Mouse (Mus musculus) liver, postnatal 0 days (tissue): ENCODE data around the gene Klhl26. TPM values are rescaled to one million over a fixed set of nuclear protein-coding genes. Genes with fewer than 3 reads are reported as not detected.
A peak's percentile ranks its signal among the peaks of the same experiment; 100 is the strongest.

Experiments
- ATAC-seq: fragments of 200-750 bp; cut with Nextera tagmentation; 2 replicates; pipeline ENCODE4 v1.8.0; 2017; ENCODE audit warnings: mild to moderate bottlenecking, moderate library complexity
- DNase-seq: peaks from one replicate; pipeline ENCODE4 v3.0.0-alpha.2; 2016
- H3K27ac ChIP-seq: fragments of 300-500 bp; sonication (generic); 2 replicates; pipeline ENCODE4 v1.5.1; 2014; ENCODE audit warnings: antibody characterized with exemption, moderate library complexity, mild to moderate bottlenecking, low read depth
- H3K27me3 ChIP-seq: fragments of 300-500 bp; sonication (generic); 2 replicates; pipeline ENCODE4 v1.6.1; 2014; ENCODE audit warnings: low read length, control low read depth, mixed read lengths; ENCODE audit not compliant: insufficient read depth
- H3K36me3 ChIP-seq: fragments of 300-500 bp; sonication (generic); replicated peaks from 2 replicates; pipeline ENCODE4 v1.6.1; 2014; ENCODE audit warnings: mild to moderate bottlenecking, control low read depth, low read length, moderate library complexity, mixed read lengths; ENCODE audit not compliant: insufficient read depth
- H3K4me1 ChIP-seq: fragments of 300-500 bp; sonication (generic); 2 replicates; pipeline ENCODE4 v1.6.1; 2014; ENCODE audit warnings: antibody characterized with exemption, mild to moderate bottlenecking, control low read depth; ENCODE audit not compliant: insufficient read depth
- H3K4me2 ChIP-seq: fragments of 300-500 bp; sonication (generic); 2 replicates; pipeline ENCODE4 v1.6.1; 2014; ENCODE audit warnings: low read depth, mild to moderate bottlenecking, low read length, moderate library complexity, mixed read lengths
- H3K4me3 ChIP-seq: fragments of 300-500 bp; sonication (generic); 2 replicates; pipeline ENCODE4 v1.5.1; 2014; ENCODE audit warnings: low read depth, low read length
- H3K9ac ChIP-seq: fragments of 300-500 bp; sonication (generic); replicated peaks from 2 replicates; pipeline ENCODE4 v1.6.1; 2014; ENCODE audit warnings: mild to moderate bottlenecking, moderate library complexity
- H3K9me3 ChIP-seq: fragments of 300-500 bp; sonication (generic); 2 replicates; pipeline ENCODE4 v1.6.1; 2016; ENCODE audit warnings: mild to moderate bottlenecking, control low read depth, low read length, mixed read lengths
- CTCF ChIP-seq: sonication (generic); IDR thresholded peaks from 2 replicates; pipeline ENCODE4 v1.5.1; 2016; ENCODE audit warnings: antibody characterized with exemption, low read depth
- EP300 ChIP-seq: IDR thresholded peaks from 2 replicates; pipeline ENCODE4 v1.6.1; 2016; ENCODE audit warnings: antibody characterized with exemption, low read depth, mild to moderate bottlenecking
- WGBS: fragments of 180-500 bp; shearing (Covaris S2); extraction: QIAGEN DNeasy Blood & Tissue Kit; methylation state at CpG from one replicate; pipeline ENCODE4 v1.1.7; 2014; ENCODE audit not compliant: insufficient replicate concordance; 5-methylcytosine and 5-hydroxymethylcytosine counted together
- polyA plus RNA-seq: library from polyadenylated mRNA; unstranded; fragments of >200 nt; fragmentation: Nextera tagmentation; extraction: Ambion mirVana; gene quantifications from 2 replicates; pipeline ENCODE4 v1.2.1, GENCODE M21; 2015

Gene Klhl26
- polyA plus RNA-seq, 1 experiment from 2014 or later, result 5.4 TPM

DNA sequence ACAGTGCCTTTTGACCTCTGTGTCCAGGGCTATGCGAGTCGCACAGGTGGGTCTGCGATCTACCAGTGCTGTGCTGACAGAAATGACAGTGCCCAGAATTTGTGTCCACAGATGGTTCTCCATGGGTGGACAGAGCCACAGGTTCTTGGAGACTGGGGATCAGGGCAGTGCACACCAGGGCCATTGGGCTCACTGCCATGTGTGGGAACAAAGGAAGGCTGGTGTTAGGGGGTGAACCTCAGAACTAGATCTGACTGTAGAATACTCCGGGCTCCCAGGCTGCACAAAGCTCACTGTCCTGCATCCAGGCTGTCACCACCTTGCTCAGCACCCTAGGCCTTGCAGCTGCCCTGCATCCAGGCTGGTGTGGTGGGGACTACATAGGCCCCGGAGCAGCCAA is 66.5 kb downstream of the Klhl26 start:
- no peak for DNase-seq
- TF ChIP-seq CTCF (no peak), EP300 (no peak)
- peaks cover 9% of the 10 kb centered on the region for H3K4me1 ChIP-seq
- WGBS, result 82% methylated on average over 5 of the region's 5 CpGs
- no peak overlapping the region for H3K27ac ChIP-seq
- ATAC-seq, result no peak
- no peaks in the 10 kb centered on the region for H3K9me3 ChIP-seq
- H3K4me2 ChIP-seq, result no peak overlapping the region
- no peak overlapping the region for H3K9ac ChIP-seq
- no peaks in the 10 kb centered on the region for H3K36me3 ChIP-seq
- H3K4me3 ChIP-seq, result no peak overlapping the region
- no peaks in the 10 kb centered on the region for H3K27me3 ChIP-seq

DNA sequence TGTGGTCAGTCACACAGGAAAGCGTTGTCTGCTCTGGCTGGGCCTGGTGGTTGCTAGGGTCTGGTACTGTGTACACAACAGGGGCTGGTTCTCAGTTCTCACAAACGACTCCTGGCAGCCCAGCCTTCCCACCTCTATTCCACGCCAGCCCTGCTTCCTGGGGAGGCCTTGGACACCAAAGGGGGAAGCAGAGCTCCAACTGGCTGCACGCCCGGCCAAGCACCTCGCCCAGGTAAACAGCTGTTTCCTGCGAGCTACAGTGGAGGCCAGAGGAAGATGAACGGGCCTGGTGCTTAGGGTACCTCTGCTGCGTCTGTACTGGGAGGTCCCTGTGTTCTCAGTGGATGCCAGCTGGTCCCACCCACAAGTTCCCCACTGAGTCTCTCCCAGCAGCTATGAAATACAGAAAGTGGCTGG is 67.3 kb downstream of the Klhl26 start:
- Histone ChIP-seq H3K27me3 (no peaks in the 10 kb centered on the region), H3K4me1 (peaks cover 7% of the 10 kb centered on the region), H3K9ac (no peak overlapping the region), H3K36me3 (0 out of 2 replicates have a peak, but pooled peaks cover 1% of the 10 kb centered on the region), H3K4me3 (no peak overlapping the region), H3K9me3 (no peaks in the 10 kb centered on the region), H3K27ac (no peak overlapping the region), H3K4me2 (no peak overlapping the region)
- no peak for DNase-seq
- WGBS, result 48% methylated on average over 9 of the region's 9 CpGs
- TF ChIP-seq EP300 (no peak), CTCF (no peak)
- ATAC-seq, result no peak

DNA sequence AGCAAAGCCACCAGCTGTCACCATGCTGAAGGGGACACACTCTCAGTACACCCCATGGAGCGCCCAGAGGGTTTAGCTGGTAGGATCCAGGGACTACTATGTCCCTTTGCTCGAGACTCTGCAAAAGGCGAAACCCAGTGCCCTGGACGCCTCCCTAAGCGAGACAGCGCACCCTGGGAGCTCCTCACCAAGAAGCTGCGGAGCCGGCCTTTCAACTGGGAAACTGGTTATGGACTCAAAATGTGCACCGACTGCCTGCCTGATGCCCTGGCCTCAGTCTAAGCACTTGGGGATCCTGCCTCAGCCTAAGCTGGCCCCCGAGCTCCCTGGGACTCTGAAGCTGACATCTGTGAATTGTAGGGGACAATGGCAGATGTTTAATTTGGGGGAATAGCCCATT is 67.7 kb downstream of the Klhl26 start:
- TF ChIP-seq CTCF (no peak), EP300 (no peak)
- no peaks in the 10 kb centered on the region for H3K9me3 ChIP-seq
- H3K4me1 ChIP-seq, result peaks cover 6% of the 10 kb centered on the region
- ATAC-seq (no peak), DNase-seq (no peak)
- no peak overlapping the region for H3K4me3 ChIP-seq
- whole genome bisulfite sequencing, result 84% methylated on average over 10 of the region's 10 CpGs
- H3K27ac ChIP-seq, result no peak overlapping the region
- H3K4me2 ChIP-seq, result no peak overlapping the region
- H3K36me3 ChIP-seq, result 0 out of 2 replicates have a peak, but pooled peaks cover 3% of the 10 kb centered on the region
- H3K9ac ChIP-seq, result no peak overlapping the region
- H3K27me3 ChIP-seq, result no peaks in the 10 kb centered on the region

DNA sequence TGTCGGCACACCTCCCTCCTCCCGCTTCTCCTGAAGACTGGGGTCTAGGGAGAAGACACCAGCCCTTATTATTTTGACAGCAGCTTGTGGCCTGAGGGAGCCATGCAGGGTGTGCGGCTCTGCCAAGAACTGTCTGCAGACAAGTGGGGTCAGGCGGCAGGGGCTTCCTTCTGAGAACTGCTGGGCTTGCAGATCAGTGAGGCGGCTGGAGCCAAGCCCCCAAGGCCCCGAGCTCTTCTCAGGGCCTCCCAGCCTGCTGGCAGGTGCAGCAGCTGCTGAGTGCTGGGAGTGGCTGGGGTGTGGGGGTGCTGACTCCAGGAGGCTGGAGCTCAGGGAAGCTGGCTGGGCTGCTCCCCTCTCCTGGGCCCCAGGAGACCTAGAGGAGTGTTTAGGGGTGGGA is 68.5 kb downstream of the Klhl26 start:
- Histone ChIP-seq H3K4me1 (peaks cover 1% of the 10 kb centered on the region; the same call in 1 of the 2 replicates), H3K9ac (no peak overlapping the region), H3K4me3 (no peak overlapping the region), H3K4me2 (no peak overlapping the region), H3K36me3 (0 out of 2 replicates have a peak, but pooled peaks cover 3% of the 10 kb centered on the region), H3K27ac (no peak overlapping the region), H3K27me3 (no peaks in the 10 kb centered on the region), H3K9me3 (no peaks in the 10 kb centered on the region)
- ATAC-seq (no peak), DNase-seq (no peak)
- no peak for TF ChIP-seq EP300
- TF ChIP-seq CTCF, result no peak
- WGBS, result 77% methylated on average over 6 of the region's 6 CpGs

DNA sequence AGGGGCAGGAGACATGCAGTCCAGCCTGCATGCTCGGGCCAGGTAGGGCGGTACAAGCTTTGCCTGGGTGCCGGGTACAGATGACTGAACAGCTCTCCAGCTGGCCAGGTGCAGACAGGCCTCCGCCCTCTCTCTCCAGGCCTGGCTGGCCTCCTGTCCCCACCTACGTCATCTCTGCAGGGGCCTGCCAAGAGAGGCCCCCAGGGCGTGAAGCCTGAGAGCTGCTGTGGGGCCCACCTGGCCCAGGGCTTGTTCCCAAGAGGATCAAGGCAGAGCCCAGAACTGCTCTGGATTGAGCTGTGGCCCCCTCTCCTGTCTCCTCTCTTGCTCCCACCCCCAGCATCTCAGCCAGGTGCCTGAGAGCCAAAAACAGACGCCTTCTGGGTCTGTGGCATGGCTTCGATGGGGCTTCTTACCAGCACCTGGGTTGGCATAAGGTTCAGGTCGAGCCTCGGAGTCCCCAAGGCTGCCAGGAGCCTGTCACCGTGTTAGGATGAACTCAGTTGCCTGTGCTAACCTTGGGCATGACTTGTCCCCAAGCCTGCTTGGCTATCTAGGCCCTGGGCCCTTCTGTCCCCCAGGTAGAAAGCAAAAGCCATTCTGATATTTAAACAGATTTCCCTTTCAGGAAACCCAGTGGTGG is 70.2 kb downstream of the Klhl26 start:
- WGBS, result 77% methylated on average over 11 of the region's 11 CpGs
- Histone ChIP-seq H3K27ac (no peak overlapping the region), H3K27me3 (no peaks in the 10 kb centered on the region), H3K9me3 (no peaks in the 10 kb centered on the region), H3K9ac (no peak overlapping the region), H3K4me1 (no peaks in the 10 kb centered on the region), H3K36me3 (0 out of 2 replicates have a peak, but pooled peaks cover 3% of the 10 kb centered on the region), H3K4me2 (no peak overlapping the region), H3K4me3 (no peak overlapping the region)
- TF ChIP-seq CTCF, result no peak
- TF ChIP-seq EP300, result no peak
- ATAC-seq, result no peak
- no peak for DNase-seq

DNA sequence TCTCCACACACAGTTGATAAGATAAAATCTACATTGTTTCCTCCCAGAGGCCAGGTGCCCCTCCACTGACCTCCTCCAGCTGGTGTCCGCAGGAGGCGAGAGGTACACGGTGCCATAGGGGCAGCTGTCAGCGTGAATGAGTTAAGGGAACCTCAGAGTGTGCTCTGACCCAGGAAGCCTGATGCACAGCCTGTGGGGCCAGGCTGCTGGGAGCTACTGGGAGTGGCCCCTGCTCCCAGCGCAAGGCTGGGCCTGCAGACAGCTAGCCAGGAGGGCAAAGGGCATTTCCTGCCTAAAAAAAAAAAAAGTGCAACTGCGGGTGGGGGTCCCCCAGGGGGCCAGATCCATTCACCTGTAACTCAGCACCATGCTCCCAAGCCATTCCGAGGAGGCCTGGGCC is 71.6 kb downstream of the Klhl26 start:
- DNase-seq, result no peak
- H3K36me3 ChIP-seq, result 0 out of 2 replicates have a peak, but pooled peaks cover 3% of the 10 kb centered on the region
- H3K27ac ChIP-seq, result no peak overlapping the region
- no peak for ATAC-seq
- H3K27me3 ChIP-seq, result no peaks in the 10 kb centered on the region
- H3K4me3 ChIP-seq, result no peak overlapping the region
- WGBS, result 57% methylated on average over 7 of the region's 7 CpGs
- H3K4me2 ChIP-seq, result no peak overlapping the region
- no peak for TF ChIP-seq CTCF
- no peak for TF ChIP-seq EP300
- no peaks in the 10 kb centered on the region for H3K4me1 ChIP-seq
- no peaks in the 10 kb centered on the region for H3K9me3 ChIP-seq
- H3K9ac ChIP-seq, result no peak overlapping the region

DNA sequence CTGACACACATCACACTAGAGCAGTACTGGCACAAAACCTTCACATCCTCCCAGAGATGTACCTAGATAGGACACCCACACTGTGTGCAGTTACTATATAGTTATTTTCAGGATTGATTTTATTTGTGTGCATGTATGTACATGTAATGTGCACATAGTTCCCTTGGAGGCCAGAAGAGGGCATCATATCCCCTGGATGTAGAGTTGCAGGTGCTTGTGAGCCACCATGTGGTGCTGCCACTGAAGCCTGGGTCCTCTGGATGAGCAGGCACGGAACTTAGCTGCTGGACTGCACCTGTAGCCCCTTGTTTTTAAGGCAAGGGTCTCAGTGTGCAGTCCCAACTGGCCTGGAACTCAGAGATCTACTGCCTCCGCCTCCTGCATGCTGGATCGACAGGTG is 72.6 kb downstream of the Klhl26 start:
- Histone ChIP-seq H3K36me3 (0 out of 2 replicates have a peak, but pooled peaks cover 3% of the 10 kb centered on the region), H3K4me1 (no peaks in the 10 kb centered on the region), H3K9ac (no peak overlapping the region), H3K27ac (no peak overlapping the region), H3K9me3 (no peaks in the 10 kb centered on the region), H3K27me3 (no peaks in the 10 kb centered on the region), H3K4me2 (no peak overlapping the region), H3K4me3 (no peak overlapping the region)
- 90% methylated on average over 3 of the region's 3 CpGs for WGBS
- DNase-seq (no peak), ATAC-seq (no peak)
- no peak for TF ChIP-seq EP300
- peak; percentile 36 for TF ChIP-seq CTCF

Other genes starting within 250 kb of the Klhl26 start
- gene Sugp2, start 242.7 kb downstream of the Klhl26 start, polyA plus RNA-seq, result 7.3 and 8.3 TPM in 2 replicates
- 5.3 and 6.3 TPM in 2 replicates for gene Armc6, start 242.5 kb downstream of the Klhl26 start, polyA plus RNA-seq
- gene Homer3, start 194.1 kb downstream of the Klhl26 start, polyA plus RNA-seq, result 4.3 and 5.6 TPM in 2 replicates
- gene Ddx49, start 174.5 kb downstream of the Klhl26 start, polyA plus RNA-seq, result 15.2 and 16.3 TPM in 2 replicates
- 162 and 171 TPM in 2 replicates for gene Cope, start 174.4 kb downstream of the Klhl26 start, polyA plus RNA-seq
- 0.12 TPM in 1 of 2 replicates, not detected in the other for gene Cers1, start 161.2 kb downstream of the Klhl26 start, polyA plus RNA-seq
- 0.16 TPM in 1 of 2 replicates, not detected in the other for gene Gdf1, start 147.2 kb downstream of the Klhl26 start, polyA plus RNA-seq
- 6.7 and 7.1 TPM in 2 replicates for gene Upf1, start 123.7 kb downstream of the Klhl26 start, polyA plus RNA-seq
- gene Comp, start 103.4 kb downstream of the Klhl26 start, polyA plus RNA-seq, result 3.0 and 4.0 TPM in 2 replicates
- gene Crtc1, start 37.4 kb downstream of the Klhl26 start, polyA plus RNA-seq, result 2.6 and 2.7 TPM in 2 replicates
- not detected in 2 replicates for gene Tmem59l, start 10.4 kb upstream of the Klhl26 start, polyA plus RNA-seq
- 0.07 and 0.38 TPM in 2 replicates for gene Crlf1, start 16.2 kb upstream of the Klhl26 start, polyA plus RNA-seq
- 49.3 and 52.3 TPM in 2 replicates for gene Rex1bd, start 29.8 kb upstream of the Klhl26 start, polyA plus RNA-seq
- 627 and 684 TPM in 2 replicates for gene Uba52, start 33.8 kb upstream of the Klhl26 start, polyA plus RNA-seq
- gene Fkbp8, start 50.8 kb upstream of the Klhl26 start, polyA plus RNA-seq, result 141 TPM in 2 replicates
- gene Kxd1, start 51.0 kb upstream of the Klhl26 start, polyA plus RNA-seq, result 43.1 and 43.3 TPM in 2 replicates
- 9.5 and 9.7 TPM in 2 replicates for gene Ell, start 62.5 kb upstream of the Klhl26 start, polyA plus RNA-seq
- 18.8 and 21.6 TPM in 2 replicates for gene Isyna1, start 117.4 kb upstream of the Klhl26 start, polyA plus RNA-seq
- gene Ssbp4, start 131.9 kb upstream of the Klhl26 start, polyA plus RNA-seq, result 32.5 and 35.4 TPM in 2 replicates
- gene Lrrc25, start 139.2 kb upstream of the Klhl26 start, polyA plus RNA-seq, result 9.8 and 10.4 TPM in 2 replicates
- 2.1 and 2.3 TPM in 2 replicates for gene Gdf15, start 155.5 kb upstream of the Klhl26 start, polyA plus RNA-seq
- 31.0 and 32.2 TPM in 2 replicates for gene Pgpep1, start 183.4 kb upstream of the Klhl26 start, polyA plus RNA-seq
- 98.5 and 103 TPM in 2 replicates for gene Lsm4, start 196.3 kb upstream of the Klhl26 start, polyA plus RNA-seq
- gene Jund, start 222.0 kb upstream of the Klhl26 start, polyA plus RNA-seq, result 19.6 and 38.4 TPM in 2 replicates
- 0.02 TPM in 1 of 2 replicates, not detected in the other for gene Iqcn, start 226.5 kb upstream of the Klhl26 start, polyA plus RNA-seq
- 0.22 and 0.25 TPM in 2 replicates for gene Gm3336, start 241.6 kb upstream of the Klhl26 start, polyA plus RNA-seq
- gene Pde4c, start 246.8 kb upstream of the Klhl26 start, polyA plus RNA-seq, result 1.6 and 1.8 TPM in 2 replicates